Mouse (Mus musculus) stomach, embryonic 14.5 days (tissue): ENCODE measurements around the gene 9530077C05Rik. TPM values are rescaled to one million over a fixed set of nuclear protein-coding genes. Genes with fewer than 3 reads are reported as not detected.

Experiments
- ATAC-seq: fragments of 200-750 bp; cut with Nextera tagmentation; 2 replicates; pipeline ENCODE4 v1.8.0; 2017; ENCODE audit warnings: low read depth, moderate TSS enrichment; ENCODE audit not compliant: insufficient number of reproducible peaks, insufficient read depth, low FRiP score
- H3K27ac ChIP-seq: fragments of 300-500 bp; sonication (generic); 2 replicates; pipeline ENCODE4 v1.5.1; 2014; ENCODE audit warnings: mild to moderate bottlenecking, low read length, moderate library complexity, mixed read lengths
- H3K27me3 ChIP-seq: fragments of 300-500 bp; sonication (generic); 2 replicates; pipeline ENCODE4 v1.6.1; 2014; ENCODE audit warnings: low read length, control low read depth, mixed read lengths; ENCODE audit not compliant: control insufficient read depth, insufficient read depth
- H3K36me3 ChIP-seq: fragments of 300-500 bp; sonication (generic); 2 replicates; pipeline ENCODE4 v1.6.1; 2014; ENCODE audit warnings: mild to moderate bottlenecking, control low read depth, low read length, moderate library complexity, mixed read lengths; ENCODE audit not compliant: control insufficient read depth, insufficient read depth
- H3K4me1 ChIP-seq: fragments of 300-500 bp; sonication (generic); 2 replicates; pipeline ENCODE4 v1.6.1; 2014; ENCODE audit warnings: low read length, control low read depth, mixed read lengths; ENCODE audit not compliant: control insufficient read depth, insufficient read depth
- H3K4me2 ChIP-seq: fragments of 300-500 bp; sonication (generic); replicated peaks from 2 replicates; pipeline ENCODE4 v1.6.1; 2014; ENCODE audit warnings: low read depth, low read length, control low read depth
- H3K4me3 ChIP-seq: fragments of 300-500 bp; sonication (generic); 2 replicates; pipeline ENCODE4 v1.5.1; 2014; ENCODE audit warnings: low read depth, low read length, control low read depth
- H3K9ac ChIP-seq: fragments of 300-500 bp; sonication (generic); replicated peaks from 2 replicates; pipeline ENCODE4 v1.6.1; 2014; ENCODE audit warnings: low read depth, mild to moderate bottlenecking, control low read depth, low read length, moderate library complexity, mixed read lengths
- H3K9me3 ChIP-seq: fragments of 300-500 bp; sonication (generic); 2 replicates; pipeline ENCODE4 v1.6.1; 2016; ENCODE audit warnings: low read depth, low read length, control low read depth; ENCODE audit not compliant: control insufficient read depth
- WGBS: fragments of 180-500 bp; shearing (Covaris S2); extraction: QIAGEN DNeasy Blood & Tissue Kit; methylation state at CpG from one replicate; pipeline ENCODE4 v1.1.7; 2014; 5-methylcytosine and 5-hydroxymethylcytosine counted together
- polyA plus RNA-seq: library from polyadenylated mRNA; unstranded; fragments of >200 nt; fragmentation: Nextera tagmentation; extraction: Ambion mirVana; gene quantifications from 2 replicates; pipeline ENCODE4 v1.2.1, GENCODE M21; 2014

9530077C05Rik gene
- polyA plus RNA-seq, 1 experiment from 2014 or later: 6.2 TPM

GRCm38 (mm10) chr9:22422559-22422958 is 11.2 kb downstream of the 9530077C05Rik start:
- no peak overlapping the region for H3K9ac ChIP-seq
- H3K4me2 ChIP-seq: no peak overlapping the region
- H3K4me1 ChIP-seq: no peaks in the 10 kb centered on the region
- H3K9me3 ChIP-seq: no peaks in the 10 kb centered on the region
- 41% methylated on average over 1 of the region's 1 CpGs for WGBS
- ATAC-seq: no peak
- H3K36me3 ChIP-seq: no peaks in the 10 kb centered on the region
- H3K27me3 ChIP-seq: no peaks in the 10 kb centered on the region
- H3K27ac ChIP-seq: no peak overlapping the region
- no peak overlapping the region for H3K4me3 ChIP-seq

- H3K4me2 ChIP-seq: no peak overlapping the region
- whole genome bisulfite sequencing: 63% methylated on average over 1 of the region's 1 CpGs
- H3K27me3 ChIP-seq: no peaks in the 10 kb centered on the region
- no peaks in the 10 kb centered on the region for H3K36me3 ChIP-seq
- H3K9ac ChIP-seq: no peak overlapping the region
- no peaks in the 10 kb centered on the region for H3K9me3 ChIP-seq
- no peaks in the 10 kb centered on the region for H3K4me1 ChIP-seq
- H3K27ac ChIP-seq: no peak overlapping the region
- H3K4me3 ChIP-seq: no peak overlapping the region
- no peak for ATAC-seq
Observed at GRCm38 (mm10) chr9:22423507-22423906, 12.2 kb downstream of the 9530077C05Rik start.

GRCm38 (mm10) chr9:22424196-22424595 is 12.9 kb downstream of the 9530077C05Rik start:
- Histone ChIP-seq H3K4me3 (no peak overlapping the region), H3K36me3 (no peaks in the 10 kb centered on the region), H3K4me2 (no peak overlapping the region), H3K27ac (no peak overlapping the region), H3K27me3 (no peaks in the 10 kb centered on the region), H3K4me1 (no peaks in the 10 kb centered on the region), H3K9me3 (no peaks in the 10 kb centered on the region), H3K9ac (no peak overlapping the region)
- no peak for ATAC-seq
- 70% methylated on average over 10 of the region's 10 CpGs for WGBS

- WGBS: 89% methylated on average over 4 of the region's 4 CpGs
- Histone ChIP-seq H3K4me2 (no peak overlapping the region), H3K36me3 (no peaks in the 10 kb centered on the region), H3K4me3 (no peak overlapping the region), H3K27ac (no peak overlapping the region), H3K9me3 (no peaks in the 10 kb centered on the region), H3K4me1 (no peaks in the 10 kb centered on the region), H3K27me3 (no peaks in the 10 kb centered on the region), H3K9ac (no peak overlapping the region)
- no peak for ATAC-seq
Observed at GRCm38 (mm10) chr9:22424719-22425118, 13.4 kb downstream of the 9530077C05Rik start.

- no peaks in the 10 kb centered on the region for H3K9me3 ChIP-seq
- H3K9ac ChIP-seq: no peak overlapping the region
- no peaks in the 10 kb centered on the region for H3K4me1 ChIP-seq
- H3K27ac ChIP-seq: no peak overlapping the region
- no peaks in the 10 kb centered on the region for H3K36me3 ChIP-seq
- H3K4me3 ChIP-seq: no peak overlapping the region
- no peaks in the 10 kb centered on the region for H3K27me3 ChIP-seq
- no peak for ATAC-seq
- 44% methylated on average over 4 of the region's 4 CpGs for WGBS
- no peak overlapping the region for H3K4me2 ChIP-seq
Observed at GRCm38 (mm10) chr9:22428028-22428665, 16.8 kb downstream of the 9530077C05Rik start.

GRCm38 (mm10) chr9:22428666-22429410 is 17.5 kb downstream of the 9530077C05Rik start:
- no peak overlapping the region for H3K4me3 ChIP-seq
- no peak for ATAC-seq
- H3K27me3 ChIP-seq: no peaks in the 10 kb centered on the region
- H3K36me3 ChIP-seq: no peaks in the 10 kb centered on the region
- 79% methylated on average over 14 of the region's 14 CpGs for WGBS
- H3K4me2 ChIP-seq: no peak overlapping the region
- no peak overlapping the region for H3K9ac ChIP-seq
- no peaks in the 10 kb centered on the region for H3K9me3 ChIP-seq
- no peak overlapping the region for H3K27ac ChIP-seq
- H3K4me1 ChIP-seq: no peaks in the 10 kb centered on the region

GRCm38 (mm10) chr9:22429533-22430241 is 18.4 kb downstream of the 9530077C05Rik start:
- no peak for ATAC-seq
- no peaks in the 10 kb centered on the region for H3K4me1 ChIP-seq
- no peaks in the 10 kb centered on the region for H3K27me3 ChIP-seq
- WGBS: 49% methylated on average over 15 of the region's 15 CpGs
- no peak overlapping the region for H3K4me3 ChIP-seq
- no peak overlapping the region for H3K27ac ChIP-seq
- no peaks in the 10 kb centered on the region for H3K9me3 ChIP-seq
- no peak overlapping the region for H3K4me2 ChIP-seq
- no peaks in the 10 kb centered on the region for H3K36me3 ChIP-seq
- no peak overlapping the region for H3K9ac ChIP-seq

GRCm38 (mm10) chr9:22430315-22430840 is 19.1 kb downstream of the 9530077C05Rik start:
- no peak overlapping the region for H3K4me2 ChIP-seq
- H3K4me1 ChIP-seq: no peaks in the 10 kb centered on the region
- no peaks in the 10 kb centered on the region for H3K36me3 ChIP-seq
- WGBS: 38% methylated on average over 5 of the region's 5 CpGs
- no peaks in the 10 kb centered on the region for H3K27me3 ChIP-seq
- no peak overlapping the region for H3K27ac ChIP-seq
- no peak overlapping the region for H3K4me3 ChIP-seq
- H3K9ac ChIP-seq: no peak overlapping the region
- H3K9me3 ChIP-seq: no peaks in the 10 kb centered on the region
- ATAC-seq: no peak
